Comparison of ENCODE assay signal across 8 mouse cellular contexts in the genomic region with DNA sequence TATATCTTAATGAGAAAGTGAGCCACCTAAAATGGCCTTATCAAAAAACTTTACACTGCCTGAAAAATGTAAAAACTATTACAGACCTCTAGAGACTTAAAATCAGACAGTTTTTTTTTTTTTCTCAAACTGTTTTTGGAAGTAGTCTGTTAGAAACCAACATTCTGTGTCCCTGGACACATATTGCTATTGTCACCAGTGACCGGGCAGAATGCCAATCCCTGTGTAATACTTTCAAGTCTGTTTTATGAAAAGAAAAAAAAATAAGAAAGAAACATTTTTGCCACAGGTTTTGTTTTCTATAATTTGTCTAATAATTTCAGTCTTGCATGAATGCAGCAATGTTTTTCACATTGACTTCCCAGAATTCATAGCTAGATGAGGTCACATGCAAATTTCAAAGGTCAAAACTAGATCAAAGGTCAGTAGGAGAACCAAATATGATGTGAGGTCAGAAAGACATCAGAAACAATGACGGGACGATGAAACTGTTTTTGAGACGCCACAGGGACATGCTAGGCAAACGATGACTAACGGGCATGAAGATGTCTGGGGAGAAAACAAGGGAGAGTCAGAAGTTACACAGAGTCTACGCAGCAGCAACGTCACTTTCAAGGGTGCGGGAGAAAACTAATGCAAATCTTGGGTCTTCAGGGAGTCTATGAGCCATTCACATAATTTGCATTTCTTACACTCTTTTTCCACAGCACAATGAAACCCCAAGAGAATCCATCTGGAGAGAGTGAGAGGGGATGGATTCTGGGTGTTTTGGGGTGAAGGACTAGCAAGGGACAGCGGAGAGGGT.
DNase-seq lines count a peak whose midpoint lies in the region; ATAC-seq and TF ChIP-seq lines count a peak whose summit lies in the region.
"Had no signal": no experiment of that assay in that cellular context is flagged by ENCODE, and none has a peak within 500 bp of the region (broad histone marks: within the 10 kb centered on the region; RNA-seq: fewer than 3 reads in every experiment).

No protein-coding gene starts in this region.

- H3K9ac ChIP-seq in lung, postnatal 0 days (replicated peaks; ENCODE audit: low read depth), result no peak overlapping the region

- DNase-seq in gastrocnemius, adult 18-20 months (ENCODE audit: low spot score), result peak; percentile 26
- no peak for DNase-seq in gastrocnemius, postnatal 4 days (ENCODE audit: low spot score in 2 of 2)
- DNase-seq in lung, postnatal 0 days (ENCODE audit: low spot score), result peak; percentile 43
- no peak for DNase-seq in lung, postnatal 25 days (ENCODE audit: low spot score)
- DNase-seq in brain, embryonic 14.5 days (ENCODE audit: low read depth), result peak; percentile 53
- peak; percentile 43 for DNase-seq in lung, postnatal 36 days
- DNase-seq in right cerebral cortex, adult 18-20 months, result no peak

- TF ChIP-seq EP300 in lung, postnatal 0 days (IDR thresholded peaks at IDR 0.05), result no peak

- WGBS in lung, postnatal 0 days, result 83% methylated on average over 10 of the region's 10 CpGs

- no peaks in the 10 kb centered on the region for H3K27me3 ChIP-seq in lung, postnatal 0 days (replicated peaks; ENCODE audit: insufficient read depth, low read length)
- H3K27me3 ChIP-seq: megakaryocyte, embryonic 14.5 days had no signal

- H3K9me3 ChIP-seq in lung, postnatal 0 days (ENCODE audit: low read length), result no peaks in the 10 kb centered on the region
- H3K9me3 ChIP-seq: megakaryocyte, embryonic 14.5 days had no signal

- H3K27ac ChIP-seq in lung, postnatal 0 days (ENCODE audit: low read length), result no peak overlapping the region

- no peak for TF ChIP-seq CTCF in lung, postnatal 0 days (IDR thresholded peaks at IDR 0.05)
- TF ChIP-seq CTCF in brain, embryonic 14.5 days (IDR thresholded peaks at IDR 0.05; ENCODE audit: borderline replicate concordance, extremely low read depth, insufficient read depth, insufficient read length), result no peak

- H3K4me3 ChIP-seq in lung, postnatal 0 days (ENCODE audit: low read depth, low read length), result no peak overlapping the region
- H3K4me3 ChIP-seq: megakaryocyte, embryonic 14.5 days had no signal

- no peaks in the 10 kb centered on the region; the same call in 1 of the 2 replicates for H3K36me3 ChIP-seq in lung, postnatal 0 days (ENCODE audit: insufficient read depth, low read length)

- H3K4me1 ChIP-seq in lung, postnatal 0 days (ENCODE audit: insufficient read depth, low read depth, low read length), result no peaks in the 10 kb centered on the region

- no peak overlapping the region for H3K4me2 ChIP-seq in lung, postnatal 0 days (replicated peaks; ENCODE audit: low read depth, low read length)

- TF ChIP-seq POLR2A in brain, embryonic 14.5 days (IDR thresholded peaks at IDR 0.05; ENCODE audit: borderline replicate concordance, extremely low read depth, insufficient read depth, insufficient read length, poor library complexity, severe bottlenecking), result no peak

- no peak for ATAC-seq in lung, postnatal 0 days

Comparison
In these comparisons a context has a peak if more than half of its experiments do, and no peak if none do; other contexts are left out.
1. DNase-seq: peak in gastrocnemius, adult 18-20 months (single experiment), lung, postnatal 0 days (single experiment), brain, embryonic 14.5 days (single experiment) and lung, postnatal 36 days (single experiment); none in gastrocnemius, postnatal 4 days (0 of 2), lung, postnatal 25 days (single experiment) and right cerebral cortex, adult 18-20 months (single experiment).